Mouse (Mus musculus) left cerebral cortex, adult 9 months (tissue): ENCODE data around the gene Dse.

Experiments
- DNase-seq, 2 experiments: peaks; one replicate each; pipeline ENCODE4 v3.0.0; 2022; ENCODE audit warnings: low spot score in 2 of 2

The Dse gene

DNA sequence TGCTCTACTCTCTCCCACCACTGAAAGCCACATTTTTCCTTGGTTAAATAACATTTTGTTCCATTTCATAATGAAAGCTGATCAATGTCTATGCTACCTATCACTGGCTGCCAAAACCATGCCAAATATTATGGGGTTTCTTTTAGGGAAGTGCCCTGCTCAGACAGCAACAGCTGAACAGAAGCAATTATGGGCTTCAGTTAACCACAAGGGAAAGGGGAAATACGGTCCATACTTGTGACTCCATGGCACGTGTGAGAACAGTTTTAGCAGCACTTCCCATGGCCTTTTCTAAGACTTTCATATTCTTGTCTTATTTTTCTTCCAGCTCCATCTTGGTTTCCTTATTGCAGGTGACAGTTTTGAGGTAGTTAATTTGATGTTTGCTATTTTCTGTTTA is 76.2 kb downstream of the Dse start:
- DNase-seq = no peak

GRCm38 (mm10) chr10:34128391-34128790 is 79.1 kb downstream of the Dse start:
- DNase-seq = no peak

- DNase-seq = peak in 1 of 2 experiments; percentile 31
These were observed 79.8 kb downstream of the Dse start, which contains the start of gene Calhm6 for GRCm38 (mm10) chr10:34127392-34128378. Gene Calhm6, minus strand, starts transcription at chr10:34127984.

DNA sequence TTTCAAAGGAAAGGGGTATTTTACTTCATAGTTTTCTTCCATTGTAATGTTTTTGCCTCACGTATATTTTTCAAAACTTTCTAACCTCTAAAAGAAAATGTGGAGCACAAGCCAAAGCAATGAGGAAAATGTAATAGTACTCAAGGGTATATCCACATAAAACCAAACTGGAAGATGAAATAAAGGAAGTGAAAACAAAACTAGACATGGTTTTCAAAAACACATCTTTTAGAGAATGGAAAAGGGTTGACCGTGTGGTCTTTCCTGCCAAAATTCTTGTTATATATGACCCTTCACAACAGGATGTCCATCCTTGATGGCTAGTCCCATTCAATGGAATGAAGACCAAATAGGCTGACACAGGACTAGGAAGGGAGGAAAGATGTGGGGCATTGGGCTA is 89.1 kb downstream of the Dse start:
- no peak for DNase-seq

DNA sequence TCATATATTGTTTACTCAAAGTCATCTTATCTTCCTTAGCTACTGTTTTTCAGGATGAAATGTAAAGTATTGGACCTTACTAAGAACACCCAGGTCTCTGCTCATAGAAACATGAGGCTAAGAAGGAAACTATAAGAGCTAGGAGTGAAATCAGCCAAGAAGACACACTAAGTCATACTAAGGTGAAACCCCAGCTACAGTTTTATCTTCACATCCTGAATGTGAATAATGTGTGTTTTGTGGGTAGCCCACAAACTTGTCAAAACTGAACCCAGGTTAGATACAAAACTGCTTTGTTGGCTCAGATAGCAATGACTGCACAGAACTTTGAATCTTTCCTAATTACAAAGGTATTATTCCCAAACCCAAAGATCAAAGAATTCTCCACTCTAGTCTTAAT is 89.7 kb downstream of the Dse start:
- no peak for DNase-seq

- DNase-seq = no peak
These were observed 90.4 kb downstream of the Dse start for GRCm38 (mm10) chr10:34117131-34117530.

GRCm38 (mm10) chr10:34111964-34112738 is 95.4 kb downstream of the Dse start:
- no peak for DNase-seq

- DNase-seq = no peak
These were observed 96.6 kb downstream of the Dse start for GRCm38 (mm10) chr10:34110863-34111465.
